Mouse (Mus musculus): ENCODE measurements around the gene Ms4a6d. TPM values are rescaled to one million over a fixed set of nuclear protein-coding genes. Genes with fewer than 3 reads are reported as not detected.

The Ms4a6d gene
- polyA plus RNA-seq, 1 experiment: 0.08 TPM

GRCm38 (mm10) chr19:11623551-11623950 is 18.9 kb upstream of the Ms4a6d start, which contains the start of gene Ms4a2:
Ms4a2 (minus strand) TSS chr19:11623719.
- no peak within 1 kb of the TSS for H3K4me2 ChIP-seq (ENCODE audit: low read depth)
- no peaks in the 10 kb centered on the region for H3K36me3 ChIP-seq (ENCODE audit: control insufficient read depth, insufficient read depth)
- H3K79me2 ChIP-seq (ENCODE audit: control insufficient read depth, insufficient read depth): no peaks in the 10 kb centered on the region
- H3K27me3 ChIP-seq (ENCODE audit: control insufficient read depth, insufficient read depth, insufficient read length): no peaks in the 10 kb centered on the region
- no peak within 1 kb of the TSS for H3ac ChIP-seq (ENCODE audit: control insufficient read depth, insufficient read length)
- H3K4me3 ChIP-seq: no peak within 1 kb of the TSS
- TF ChIP-seq USF1 (IDR thresholded peaks at IDR 0.05; ENCODE audit: low read depth): no peak
- no peak for TF ChIP-seq CEBPB (IDR thresholded peaks at IDR 0.05; ENCODE audit: insufficient read depth, poor library complexity, severe bottlenecking)
- no peak for TF ChIP-seq POLR2AphosphoS2 (IDR thresholded peaks at IDR 0.05; ENCODE audit: insufficient read length, low read depth)
- no peak for TF ChIP-seq TCF12 (IDR thresholded peaks at IDR 0.05; ENCODE audit: insufficient read depth, poor library complexity, severe bottlenecking)
- no peak for TF ChIP-seq MYOD1 (IDR thresholded peaks at IDR 0.05; ENCODE audit: control insufficient read depth in 1 of 3, insufficient read length in 2 of 3, low read depth in 2 of 3)
- TF ChIP-seq E2F4 (IDR thresholded peaks at IDR 0.05; ENCODE audit: insufficient read depth): no peak
- TF ChIP-seq POLR2A (IDR thresholded peaks at IDR 0.05; ENCODE audit: insufficient read length, low read depth): no peak
- TF ChIP-seq REST (IDR thresholded peaks at IDR 0.05; ENCODE audit: insufficient read depth, insufficient read length): no peak
- TF ChIP-seq TCF3 (IDR thresholded peaks at IDR 0.05; ENCODE audit: insufficient read length, low read depth): no peak
- TF ChIP-seq MAX (IDR thresholded peaks at IDR 0.05; ENCODE audit: low read depth): no peak
- TF ChIP-seq MYOG (IDR thresholded peaks at IDR 0.05; ENCODE audit: control insufficient read depth in 1 of 3, insufficient read depth in 1 of 3, insufficient read length in 2 of 3, low read depth in 2 of 3): no peak
- TF ChIP-seq SRF (IDR thresholded peaks at IDR 0.05; ENCODE audit: control insufficient read depth, insufficient read length, low read depth): no peak

GRCm38 (mm10) chr19:11617983-11618382 is 13.3 kb upstream of the Ms4a6d start:
- no peak for TF ChIP-seq MYOG (IDR thresholded peaks at IDR 0.05; ENCODE audit: control insufficient read depth in 1 of 3, insufficient read depth in 1 of 3, insufficient read length in 2 of 3, low read depth in 2 of 3)
- no peak for TF ChIP-seq TCF3 (IDR thresholded peaks at IDR 0.05; ENCODE audit: insufficient read length, low read depth)
- no peak for TF ChIP-seq POLR2A (IDR thresholded peaks at IDR 0.05; ENCODE audit: insufficient read length, low read depth)
- no peak for TF ChIP-seq POLR2AphosphoS2 (IDR thresholded peaks at IDR 0.05; ENCODE audit: insufficient read length, low read depth)
- TF ChIP-seq SRF (IDR thresholded peaks at IDR 0.05; ENCODE audit: control insufficient read depth, insufficient read length, low read depth): no peak
- TF ChIP-seq MYOD1 (IDR thresholded peaks at IDR 0.05; ENCODE audit: control insufficient read depth in 1 of 3, insufficient read length in 2 of 3, low read depth in 2 of 3): no peak
- no peak for TF ChIP-seq CEBPB (IDR thresholded peaks at IDR 0.05; ENCODE audit: insufficient read depth, poor library complexity, severe bottlenecking)
- TF ChIP-seq USF1 (IDR thresholded peaks at IDR 0.05; ENCODE audit: low read depth): no peak
- TF ChIP-seq E2F4 (IDR thresholded peaks at IDR 0.05; ENCODE audit: insufficient read depth): no peak
- TF ChIP-seq MAX (IDR thresholded peaks at IDR 0.05; ENCODE audit: low read depth): no peak
- no peak for TF ChIP-seq TCF12 (IDR thresholded peaks at IDR 0.05; ENCODE audit: insufficient read depth, poor library complexity, severe bottlenecking)
- TF ChIP-seq REST (IDR thresholded peaks at IDR 0.05; ENCODE audit: insufficient read depth, insufficient read length): no peak
- H3K36me3 ChIP-seq (ENCODE audit: control insufficient read depth, insufficient read depth): no peaks in the 10 kb centered on the region
- H3K4me3 ChIP-seq: no peak overlapping the region
- H3K27me3 ChIP-seq (ENCODE audit: control insufficient read depth, insufficient read depth, insufficient read length): no peaks in the 10 kb centered on the region
- no peak overlapping the region for H3K4me2 ChIP-seq (ENCODE audit: low read depth)
- no peak overlapping the region for H3ac ChIP-seq (ENCODE audit: control insufficient read depth, insufficient read length)
- H3K79me2 ChIP-seq (ENCODE audit: control insufficient read depth, insufficient read depth): no peaks in the 10 kb centered on the region

- H3K36me3 ChIP-seq (ENCODE audit: control insufficient read depth, insufficient read depth): no peaks in the 10 kb centered on the region
- no peak overlapping the region for H3K4me2 ChIP-seq (ENCODE audit: low read depth)
- no peak overlapping the region for H3K4me3 ChIP-seq
- no peaks in the 10 kb centered on the region for H3K79me2 ChIP-seq (ENCODE audit: control insufficient read depth, insufficient read depth)
- no peak overlapping the region for H3ac ChIP-seq (ENCODE audit: control insufficient read depth, insufficient read length)
- H3K27me3 ChIP-seq (ENCODE audit: control insufficient read depth, insufficient read depth, insufficient read length): no peaks in the 10 kb centered on the region
- no peak for TF ChIP-seq TCF12 (IDR thresholded peaks at IDR 0.05; ENCODE audit: insufficient read depth, poor library complexity, severe bottlenecking)
- no peak for TF ChIP-seq MYOD1 (IDR thresholded peaks at IDR 0.05; ENCODE audit: control insufficient read depth in 1 of 3, insufficient read length in 2 of 3, low read depth in 2 of 3)
- no peak for TF ChIP-seq USF1 (IDR thresholded peaks at IDR 0.05; ENCODE audit: low read depth)
- TF ChIP-seq SRF (IDR thresholded peaks at IDR 0.05; ENCODE audit: control insufficient read depth, insufficient read length, low read depth): no peak
- no peak for TF ChIP-seq REST (IDR thresholded peaks at IDR 0.05; ENCODE audit: insufficient read depth, insufficient read length)
- no peak for TF ChIP-seq POLR2A (IDR thresholded peaks at IDR 0.05; ENCODE audit: insufficient read length, low read depth)
- no peak for TF ChIP-seq CEBPB (IDR thresholded peaks at IDR 0.05; ENCODE audit: insufficient read depth, poor library complexity, severe bottlenecking)
- no peak for TF ChIP-seq TCF3 (IDR thresholded peaks at IDR 0.05; ENCODE audit: insufficient read length, low read depth)
- no peak for TF ChIP-seq E2F4 (IDR thresholded peaks at IDR 0.05; ENCODE audit: insufficient read depth)
- TF ChIP-seq MAX (IDR thresholded peaks at IDR 0.05; ENCODE audit: low read depth): no peak
- TF ChIP-seq MYOG (IDR thresholded peaks at IDR 0.05; ENCODE audit: control insufficient read depth in 1 of 3, insufficient read depth in 1 of 3, insufficient read length in 2 of 3, low read depth in 2 of 3): no peak
- TF ChIP-seq POLR2AphosphoS2 (IDR thresholded peaks at IDR 0.05; ENCODE audit: insufficient read length, low read depth): no peak
Observed at GRCm38 (mm10) chr19:11614805-11615204, 10.2 kb upstream of the Ms4a6d start.

GRCm38 (mm10) chr19:11613776-11614443 is 9.3 kb upstream of the Ms4a6d start:
- Histone ChIP-seq H3ac (ENCODE audit: control insufficient read depth, insufficient read length) (no peak overlapping the region), H3K79me2 (ENCODE audit: control insufficient read depth, insufficient read depth) (no peaks in the 10 kb centered on the region)

More at GRCm38 (mm10) chr19:11613776-11614443, 9.3 kb upstream of the Ms4a6d start:
- no peaks in the 10 kb centered on the region for H3K36me3 ChIP-seq (ENCODE audit: control insufficient read depth, insufficient read depth)
- H3K4me2 ChIP-seq (ENCODE audit: low read depth): no peak overlapping the region
- H3K27me3 ChIP-seq (ENCODE audit: control insufficient read depth, insufficient read depth, insufficient read length): no peaks in the 10 kb centered on the region
- H3K4me3 ChIP-seq: no peak overlapping the region
- TF ChIP-seq USF1 (IDR thresholded peaks at IDR 0.05; ENCODE audit: low read depth) (no peak), MAX (IDR thresholded peaks at IDR 0.05; ENCODE audit: low read depth) (no peak), TCF3 (IDR thresholded peaks at IDR 0.05; ENCODE audit: insufficient read length, low read depth) (no peak), CEBPB (IDR thresholded peaks at IDR 0.05; ENCODE audit: insufficient read depth, poor library complexity, severe bottlenecking) (no peak), MYOD1 (IDR thresholded peaks at IDR 0.05; ENCODE audit: control insufficient read depth in 1 of 3, insufficient read length in 2 of 3, low read depth in 2 of 3) (no peak), E2F4 (IDR thresholded peaks at IDR 0.05; ENCODE audit: insufficient read depth) (no peak), TCF12 (IDR thresholded peaks at IDR 0.05; ENCODE audit: insufficient read depth, poor library complexity, severe bottlenecking) (no peak), MYOG (IDR thresholded peaks at IDR 0.05; ENCODE audit: control insufficient read depth in 1 of 3, insufficient read depth in 1 of 3, insufficient read length in 2 of 3, low read depth in 2 of 3) (no peak), REST (IDR thresholded peaks at IDR 0.05; ENCODE audit: insufficient read depth, insufficient read length) (no peak), POLR2A (IDR thresholded peaks at IDR 0.05; ENCODE audit: insufficient read length, low read depth) (no peak), SRF (IDR thresholded peaks at IDR 0.05; ENCODE audit: control insufficient read depth, insufficient read length, low read depth) (no peak)
